Mouse (Mus musculus) hindlimb bud, embryonic 11.5 days (tissue): ENCODE data around the gene Atg16l2.

Experiments
- DNase-seq: peaks from one replicate; pipeline ENCODE4 v3.0.0-alpha.2; 2012; ENCODE audit warnings: low read depth, low spot score; ENCODE audit errors: extremely low spot score

Gene Atg16l2

GRCm38 (mm10) chr7:101301881-101302456, at the start of gene Atg16l2:
Gene Atg16l2, minus strand, starts transcription at chr7:101302251.
- peak; percentile 79 for DNase-seq

GRCm38 (mm10) chr7:101349861-101350260, 47.8 kb upstream of the Atg16l2 start:
- no peak for DNase-seq

GRCm38 (mm10) chr7:101348312-101348711, 46.3 kb upstream of the Atg16l2 start:
- no peak for DNase-seq

GRCm38 (mm10) chr7:101347767-101348270, 45.8 kb upstream of the Atg16l2 start, which contains the start of gene Arap1:
Gene Arap1, plus strand, starts transcription at chr7:101348067.
- no peak for DNase-seq

GRCm38 (mm10) chr7:101346991-101347390, 44.9 kb upstream of the Atg16l2 start:
- no peak for DNase-seq

- no peak for DNase-seq
These were observed 42.8 kb upstream of the Atg16l2 start for GRCm38 (mm10) chr7:101344892-101345291.

- DNase-seq, result no peak
These were observed 41.1 kb upstream of the Atg16l2 start for GRCm38 (mm10) chr7:101343135-101343534.

- no peak for DNase-seq
These were observed 39.4 kb upstream of the Atg16l2 start for GRCm38 (mm10) chr7:101341405-101341804.

GRCm38 (mm10) chr7:101337401-101337800, 35.4 kb upstream of the Atg16l2 start:
- DNase-seq, result no peak

GRCm38 (mm10) chr7:101336686-101337085, 34.6 kb upstream of the Atg16l2 start:
- no peak for DNase-seq

- DNase-seq, result no peak
These were observed 33.2 kb upstream of the Atg16l2 start for GRCm38 (mm10) chr7:101335228-101335627.

- DNase-seq, result no peak
These were observed 30.2 kb upstream of the Atg16l2 start for GRCm38 (mm10) chr7:101332045-101332831.

GRCm38 (mm10) chr7:101330841-101331173, 28.8 kb upstream of the Atg16l2 start:
- DNase-seq, result no peak

- DNase-seq, result no peak
These were observed 28.2 kb upstream of the Atg16l2 start for GRCm38 (mm10) chr7:101330074-101330840.

GRCm38 (mm10) chr7:101329606-101330005, 27.6 kb upstream of the Atg16l2 start:
- no peak for DNase-seq

- DNase-seq, result no peak
These were observed 26.6 kb upstream of the Atg16l2 start for GRCm38 (mm10) chr7:101328621-101329158.

- no peak for DNase-seq
These were observed 25.7 kb upstream of the Atg16l2 start for GRCm38 (mm10) chr7:101327786-101328185.

GRCm38 (mm10) chr7:101327263-101327662, 25.2 kb upstream of the Atg16l2 start:
- no peak for DNase-seq

GRCm38 (mm10) chr7:101326006-101326405, 24.0 kb upstream of the Atg16l2 start:
- no peak for DNase-seq

GRCm38 (mm10) chr7:101324142-101324962, 22.3 kb upstream of the Atg16l2 start:
- no peak for DNase-seq
